Mouse (Mus musculus) megakaryocyte progenitor cell, adult 5-6 weeks (primary cell): ENCODE data around the gene Duoxa1. TPM values are rescaled to one million over a fixed set of nuclear protein-coding genes. Genes with fewer than 3 reads are reported as not detected.
"Not testable (repeated sequence)": the region's sequence is repeated elsewhere in the genome, so short reads cannot be mapped to it uniquely, and the experiment has no call there.

Experiments used
- ATAC-seq: replicated peaks from 2 replicates; pipeline ENCODE4 v1.8.0; 2016; ENCODE audit warnings: mild to moderate bottlenecking, moderate TSS enrichment, inconsistent platforms; ENCODE audit not compliant: poor library complexity
- total RNA-seq, 2 experiments: library from RNA; stranded (forward) in 1 of 2; stranded (reverse) in 1 of 2; fragments of 157-497, 149-512 nt in 1 of 2; fragments of 200-1000 nt in 1 of 2; gene quantifications; 2 replicates each; pipeline versions ENCODE4 v1.2.3 to v1.2.4; 2015 to 2017

Gene Duoxa1
- total RNA-seq, 2 experiments from 2014 or later: not detected

DNA sequence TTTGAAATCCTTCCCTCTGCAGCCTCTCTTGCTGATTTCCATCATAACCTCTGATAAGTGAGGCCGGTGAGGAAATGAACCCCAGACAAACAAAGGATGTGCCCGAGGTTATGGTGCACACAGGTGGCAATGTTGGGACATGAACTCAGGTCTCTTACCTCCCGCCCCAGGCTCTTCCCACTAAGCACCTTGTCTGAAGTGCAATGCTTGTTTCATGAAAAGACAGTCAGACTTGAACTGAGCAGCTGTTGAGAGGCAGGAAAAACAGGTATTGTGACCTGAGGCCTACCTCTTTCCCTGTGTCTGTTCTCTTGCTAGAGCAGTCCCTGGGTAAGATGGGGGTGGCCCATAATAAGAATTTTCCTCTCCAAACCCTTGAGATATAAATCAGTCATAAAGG lies 18.7 kb upstream of the Duoxa1 start:
- no peak for ATAC-seq

DNA sequence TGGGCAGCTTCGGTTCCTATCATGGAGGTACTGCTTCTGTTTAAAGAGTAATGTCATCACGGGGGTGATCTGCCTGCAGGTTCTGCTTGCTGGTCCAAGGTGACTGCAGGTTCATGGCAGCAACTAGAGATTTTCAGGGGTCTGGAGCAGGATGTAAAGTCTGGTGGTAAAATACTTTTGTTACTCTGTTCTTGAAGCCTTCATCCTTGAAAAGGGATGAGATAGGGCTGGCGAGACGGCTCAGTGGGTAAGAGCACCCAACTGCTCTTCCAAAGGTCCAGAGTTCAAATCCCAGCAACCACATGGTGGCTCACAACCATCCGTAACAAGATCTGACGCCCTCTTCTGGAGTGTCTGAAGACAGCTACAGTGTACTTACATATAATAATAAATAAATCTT lies 16.8 kb upstream of the Duoxa1 start:
- not testable (repeated sequence) for ATAC-seq

DNA sequence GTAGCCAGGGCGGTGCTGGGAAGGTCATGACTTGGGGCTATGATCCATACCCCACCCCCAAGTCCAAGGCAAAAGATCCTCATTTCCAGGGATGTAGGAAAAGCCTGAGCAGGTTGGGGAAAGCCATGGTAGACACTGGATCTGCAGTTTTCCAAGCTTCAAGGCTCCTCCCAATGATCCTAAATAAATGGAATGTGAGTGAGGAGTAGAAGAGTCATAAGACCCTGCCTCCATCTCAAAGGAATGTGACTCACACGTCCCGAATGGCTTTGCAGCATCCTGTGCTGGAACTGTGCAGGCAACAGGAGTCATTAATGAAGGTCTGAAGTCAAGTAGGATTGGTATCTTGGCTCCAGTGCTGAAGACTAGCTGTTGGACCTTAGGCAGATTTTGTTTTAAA lies 14.5 kb upstream of the Duoxa1 start:
- no peak for ATAC-seq

DNA sequence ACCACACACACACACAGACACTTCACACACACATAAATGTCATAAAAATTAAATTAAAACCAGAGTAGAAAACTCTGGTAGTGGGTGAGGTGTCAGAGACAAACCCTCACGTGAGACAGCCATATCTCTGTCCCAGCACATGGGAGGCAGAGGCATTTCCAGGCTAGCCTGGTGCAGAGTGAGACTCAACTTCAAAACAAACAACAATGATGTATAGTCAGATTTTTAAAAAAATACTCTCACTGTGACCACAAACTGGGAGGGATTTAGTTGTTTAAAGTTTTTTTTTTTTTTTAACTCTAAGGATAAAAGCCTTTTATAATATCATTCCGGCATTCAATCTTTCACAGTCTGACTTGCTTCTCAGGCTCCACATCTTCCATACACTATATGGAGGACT lies 11.8 kb upstream of the Duoxa1 start:
- no peak for ATAC-seq

DNA sequence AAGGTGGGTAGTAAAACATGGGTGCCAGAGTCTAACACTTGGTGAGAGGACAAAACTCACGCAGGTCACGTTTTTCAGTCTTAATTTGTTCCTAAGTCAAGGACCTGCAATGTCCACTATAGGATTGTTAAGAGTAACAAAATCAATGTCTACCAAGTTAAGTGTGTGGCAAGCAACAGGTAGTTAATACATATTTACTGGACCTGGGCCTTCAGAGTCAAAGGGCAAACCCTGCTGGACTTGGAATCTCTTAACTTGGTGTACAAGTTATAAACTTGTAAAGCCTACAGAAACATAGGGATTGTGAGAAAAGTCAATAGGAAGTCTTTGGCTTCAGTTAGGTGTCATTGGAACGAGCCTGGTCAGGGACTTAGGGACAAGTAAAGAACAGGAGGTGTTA lies 11.1 kb upstream of the Duoxa1 start:
- ATAC-seq: no peak

DNA sequence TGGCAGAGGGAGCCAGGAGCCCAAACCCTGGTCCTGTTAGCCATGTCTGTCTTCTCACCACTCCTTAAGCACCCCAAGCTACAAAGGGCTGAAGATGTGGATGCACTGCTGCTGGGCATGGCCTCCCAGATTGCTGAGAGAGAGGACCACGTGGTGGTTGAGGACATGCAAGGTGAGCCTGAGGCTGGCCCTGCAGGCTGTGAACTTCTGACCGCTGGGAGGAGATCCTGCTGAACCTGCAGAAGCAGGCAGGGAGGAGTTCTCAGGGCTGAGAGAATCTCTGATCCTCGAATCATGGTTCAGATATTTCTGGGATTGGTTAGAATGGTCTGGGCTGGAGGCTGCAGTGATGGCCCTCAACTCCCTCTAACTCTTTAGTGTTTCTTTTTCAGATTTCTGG lies 10.4 kb upstream of the Duoxa1 start:
- ATAC-seq: no peak

DNA sequence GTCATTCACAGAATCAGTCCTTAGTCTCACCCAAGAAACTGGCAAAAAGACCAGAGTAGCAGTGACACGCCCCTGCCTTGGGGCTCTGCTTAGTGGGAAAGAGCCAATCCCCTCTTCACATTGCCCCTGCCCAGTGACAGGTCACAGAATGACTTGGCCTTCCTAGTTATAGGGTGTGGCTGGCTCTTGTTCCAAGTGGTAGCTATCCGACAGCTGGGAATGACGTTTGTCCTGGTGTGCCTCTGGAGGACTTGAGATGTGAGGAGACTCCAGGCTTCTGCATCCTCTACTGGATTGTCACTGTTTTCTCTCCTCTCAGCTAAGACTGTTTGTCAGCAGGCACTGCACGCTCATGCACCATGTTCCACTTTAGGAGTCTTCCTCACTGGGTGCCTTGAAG lies 3.9 kb upstream of the Duoxa1 start:
- ATAC-seq: no peak

DNA sequence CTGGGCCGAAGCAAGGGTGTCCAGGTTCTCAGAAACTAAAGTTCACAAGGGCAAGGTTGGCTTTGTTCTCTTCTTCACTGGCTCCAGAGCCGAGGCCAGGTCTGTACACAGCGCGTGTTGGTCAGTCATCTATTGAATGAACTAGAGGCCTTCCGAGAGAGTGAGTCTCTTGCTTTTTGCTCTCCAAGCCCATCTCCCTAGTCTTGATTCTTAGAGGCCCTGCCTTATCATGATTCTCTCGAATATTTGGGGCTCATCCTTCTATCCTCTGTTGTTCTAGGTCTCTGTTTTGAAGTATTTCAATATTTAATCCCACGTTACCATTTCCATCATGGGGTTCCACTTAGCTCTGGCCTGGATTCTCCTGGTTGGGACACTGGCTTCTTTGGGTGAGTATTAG lies 1.8 kb upstream of the Duoxa1 start, which contains the start of gene Duox1:
Gene Duox1, plus strand, starts transcription at position 301 of the 400 bp plus-strand sequence.
- ATAC-seq: no peak

DNA sequence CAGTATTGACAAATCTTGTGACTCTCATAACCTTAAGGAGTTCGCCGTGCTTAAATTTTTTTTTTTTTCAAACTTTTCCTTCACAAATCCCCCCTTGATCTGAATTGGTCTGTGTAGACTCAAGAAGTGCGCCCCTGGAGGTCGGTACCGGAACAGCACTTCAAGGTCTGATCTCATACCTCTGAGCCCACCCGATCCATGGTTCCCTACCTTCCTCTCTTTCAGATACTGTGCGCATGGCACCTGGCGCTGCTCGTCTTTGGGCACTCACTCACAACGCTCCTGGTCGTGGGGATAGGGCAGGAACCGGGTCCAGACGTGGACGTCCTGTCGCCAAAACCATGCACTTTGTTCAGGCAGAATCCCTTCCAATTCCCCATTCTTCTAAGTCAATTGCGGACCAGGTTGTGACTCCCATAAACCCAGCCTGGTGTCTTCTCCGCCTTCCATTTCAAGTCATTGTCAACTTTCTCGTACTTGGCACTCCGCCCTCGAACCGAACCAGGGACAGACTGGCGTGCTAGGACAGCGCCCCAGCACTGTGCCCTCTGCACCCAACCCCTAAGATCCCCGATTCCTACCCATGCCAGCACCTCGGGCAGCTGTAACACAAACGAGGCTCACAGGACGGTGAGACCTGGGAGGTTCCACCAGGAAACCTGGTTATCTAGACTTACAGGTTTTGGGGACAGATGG lies 660 bp downstream of the Duoxa1 start:
- peak; percentile 91 for ATAC-seq

DNA sequence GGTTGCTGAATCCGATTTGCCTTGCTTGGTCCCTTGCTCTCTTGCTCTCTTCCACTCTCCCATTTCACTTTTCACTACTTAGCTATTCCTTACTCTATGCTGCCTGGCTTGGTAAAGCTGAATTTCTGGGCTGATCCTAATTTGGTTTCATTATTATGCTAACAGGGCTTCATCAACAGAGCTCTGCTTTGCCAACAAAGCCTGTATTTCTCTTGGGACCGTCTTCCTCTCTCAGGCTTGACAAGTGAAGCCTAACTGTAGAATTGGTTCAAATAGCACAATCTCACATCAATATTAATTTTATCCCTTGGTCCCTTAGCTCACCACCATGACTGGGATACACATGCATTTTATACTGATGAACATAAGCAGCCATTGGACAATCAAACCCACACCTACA lies 2.0 kb downstream of the Duoxa1 start:
- no peak for ATAC-seq

DNA sequence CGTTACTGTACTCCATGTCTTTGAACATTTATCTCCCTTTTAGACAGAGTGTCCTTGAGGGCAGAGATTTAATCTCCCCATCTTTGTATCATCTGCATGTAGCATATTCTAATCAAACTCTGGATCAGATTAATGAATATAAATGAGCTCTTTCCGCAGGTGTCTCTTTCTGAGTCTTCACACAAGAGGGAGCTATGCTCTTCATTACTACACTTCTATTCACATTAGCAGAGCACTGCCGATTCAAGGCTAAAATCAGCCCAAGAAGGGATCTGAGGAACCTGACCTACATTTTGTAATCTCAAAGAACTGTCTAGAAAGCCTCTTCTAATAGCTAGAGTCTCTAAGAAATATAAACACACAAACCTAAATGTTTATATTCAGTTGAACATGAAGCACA lies 3.9 kb downstream of the Duoxa1 start:
- ATAC-seq: no peak

DNA sequence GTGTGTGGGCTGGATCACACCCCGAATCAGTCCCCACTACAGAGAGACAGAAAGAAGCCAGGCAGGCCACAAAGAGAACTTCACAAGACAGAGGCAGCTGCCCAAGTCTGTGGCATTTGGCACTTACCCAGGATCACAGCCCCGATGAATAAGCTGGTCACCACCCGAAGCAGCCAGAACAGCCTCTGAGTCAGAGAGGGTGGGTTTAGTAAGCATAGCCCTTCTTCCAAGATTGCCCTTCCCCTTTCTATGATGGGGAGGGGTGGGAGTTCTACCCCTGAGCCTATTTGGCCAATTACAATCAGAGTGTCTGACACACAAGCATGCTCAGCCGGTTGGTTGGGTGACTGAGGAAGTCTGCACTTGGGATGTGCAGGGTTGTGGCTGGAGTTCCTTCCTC lies 7.3 kb downstream of the Duoxa1 start:
- peak; percentile 42 for ATAC-seq

DNA sequence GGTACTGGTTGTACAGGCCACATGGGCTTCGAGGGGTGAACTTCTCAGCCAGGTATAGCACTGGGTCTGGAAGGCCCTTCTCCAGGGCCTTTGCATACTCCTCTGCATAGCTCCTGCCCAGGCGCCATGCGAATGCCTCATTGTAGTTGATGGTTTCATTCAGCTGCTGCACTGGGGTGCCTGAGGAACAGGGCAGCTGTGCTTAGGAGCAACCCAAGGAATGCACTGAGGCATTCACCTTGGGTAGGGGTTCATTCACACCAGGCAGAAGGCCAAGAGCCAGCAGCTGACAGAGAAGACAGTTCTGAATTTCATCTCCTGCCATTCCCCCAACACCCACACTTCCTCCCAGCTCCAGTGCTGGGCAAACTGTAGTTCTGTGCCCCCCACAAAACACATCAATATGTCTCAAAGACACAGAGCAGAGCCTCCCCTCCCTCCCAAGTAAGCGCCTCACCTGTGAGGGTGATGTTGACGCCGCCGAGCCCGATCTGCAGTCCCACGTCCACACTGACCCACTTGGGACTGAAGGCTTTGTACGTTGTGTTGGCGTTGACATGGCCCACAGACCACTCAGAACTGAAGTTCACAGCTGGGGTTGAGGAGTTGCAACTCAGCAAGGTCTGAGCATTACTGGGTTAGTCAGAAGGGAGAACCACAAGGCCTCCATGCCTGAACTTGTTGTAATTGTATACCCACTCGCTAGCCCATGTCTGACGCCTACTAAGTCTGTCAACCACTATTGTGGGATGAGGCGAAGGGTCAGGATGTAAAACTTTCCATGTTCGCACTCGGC lies 8.2 kb downstream of the Duoxa1 start:
- ATAC-seq: no peak

DNA sequence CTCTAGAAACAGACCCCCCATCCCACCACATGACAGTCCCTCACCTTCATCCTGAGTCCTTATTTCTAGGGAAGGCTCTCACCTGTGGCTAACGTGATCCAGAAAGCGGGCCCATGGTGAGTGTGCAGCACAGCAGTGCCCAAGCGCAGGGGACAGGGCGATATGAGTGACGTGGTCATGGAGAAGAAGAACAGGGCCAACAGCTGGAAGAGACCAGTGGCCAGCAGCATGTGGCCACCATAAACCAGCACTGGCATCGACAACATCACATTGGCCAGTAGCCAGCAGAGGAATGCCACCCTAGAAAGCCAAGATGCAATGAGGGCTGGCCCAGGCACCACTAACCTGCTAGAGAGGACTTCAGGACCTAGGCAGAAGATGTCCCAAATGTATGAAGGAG lies 9.0 kb downstream of the Duoxa1 start:
- no peak for ATAC-seq

DNA sequence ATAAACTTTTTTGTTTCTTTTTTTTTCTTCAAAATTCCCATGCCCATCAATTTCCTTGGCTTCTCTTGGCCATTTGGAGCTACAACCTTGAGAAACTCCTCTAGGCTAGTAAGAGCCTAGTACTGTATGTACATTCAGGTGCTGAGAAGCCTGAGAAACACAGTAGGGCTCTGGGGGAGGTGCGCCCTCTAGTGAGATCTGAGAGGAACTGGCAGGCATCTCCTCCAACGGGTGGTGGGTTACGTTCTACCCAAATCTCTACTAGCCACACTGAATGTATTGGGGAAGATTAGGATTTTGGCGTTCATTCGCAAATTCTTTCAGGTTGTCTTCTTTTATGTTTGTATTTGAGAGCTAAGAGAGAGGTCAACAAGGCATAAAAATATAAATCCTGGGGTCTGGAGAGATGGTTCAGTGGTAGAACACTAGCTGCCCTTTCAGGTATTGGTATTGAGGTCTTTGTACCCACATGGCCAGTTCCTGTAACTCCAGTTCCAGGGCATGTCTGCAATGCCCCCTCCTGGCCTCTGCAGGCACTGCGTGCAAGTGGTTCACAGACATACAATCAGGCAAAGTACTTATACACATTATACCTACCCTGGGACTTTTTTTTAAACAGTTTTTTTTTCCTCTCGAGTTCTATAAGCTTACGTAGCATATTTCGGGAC lies 10.8 kb downstream of the Duoxa1 start:
- peak; percentile 75 for ATAC-seq

DNA sequence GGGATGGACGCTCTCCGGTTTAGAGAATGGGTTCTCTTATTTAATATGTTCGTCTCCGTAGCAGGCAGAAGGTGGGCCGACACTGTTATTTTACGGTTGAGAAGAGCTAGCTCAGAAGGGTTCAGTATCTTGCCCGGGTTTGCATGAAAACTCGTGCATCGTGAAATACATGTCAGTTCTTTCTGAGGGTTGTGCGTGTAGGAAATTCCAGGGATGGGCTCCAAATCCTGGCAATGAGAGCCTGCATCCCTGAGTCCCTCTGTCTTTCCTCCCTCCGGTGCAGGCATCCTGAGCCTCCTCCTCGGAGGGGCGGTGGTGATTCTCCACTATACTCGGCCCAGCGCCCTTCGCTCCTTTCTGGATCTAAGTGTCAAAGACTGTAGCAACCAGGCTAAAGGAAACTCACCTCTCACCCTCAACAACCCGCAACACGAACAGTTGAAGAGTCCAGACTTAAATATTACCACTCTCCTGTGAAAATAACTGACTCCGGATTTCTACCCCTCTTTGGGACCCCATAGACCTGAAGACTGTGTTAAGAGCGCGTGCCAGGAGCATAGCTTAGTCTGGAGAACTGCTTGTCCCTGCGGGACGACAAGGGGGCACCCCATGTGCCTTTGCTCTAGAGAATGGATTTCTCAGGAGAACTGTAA lies 11.5 kb downstream of the Duoxa1 start:
- no peak for ATAC-seq

DNA sequence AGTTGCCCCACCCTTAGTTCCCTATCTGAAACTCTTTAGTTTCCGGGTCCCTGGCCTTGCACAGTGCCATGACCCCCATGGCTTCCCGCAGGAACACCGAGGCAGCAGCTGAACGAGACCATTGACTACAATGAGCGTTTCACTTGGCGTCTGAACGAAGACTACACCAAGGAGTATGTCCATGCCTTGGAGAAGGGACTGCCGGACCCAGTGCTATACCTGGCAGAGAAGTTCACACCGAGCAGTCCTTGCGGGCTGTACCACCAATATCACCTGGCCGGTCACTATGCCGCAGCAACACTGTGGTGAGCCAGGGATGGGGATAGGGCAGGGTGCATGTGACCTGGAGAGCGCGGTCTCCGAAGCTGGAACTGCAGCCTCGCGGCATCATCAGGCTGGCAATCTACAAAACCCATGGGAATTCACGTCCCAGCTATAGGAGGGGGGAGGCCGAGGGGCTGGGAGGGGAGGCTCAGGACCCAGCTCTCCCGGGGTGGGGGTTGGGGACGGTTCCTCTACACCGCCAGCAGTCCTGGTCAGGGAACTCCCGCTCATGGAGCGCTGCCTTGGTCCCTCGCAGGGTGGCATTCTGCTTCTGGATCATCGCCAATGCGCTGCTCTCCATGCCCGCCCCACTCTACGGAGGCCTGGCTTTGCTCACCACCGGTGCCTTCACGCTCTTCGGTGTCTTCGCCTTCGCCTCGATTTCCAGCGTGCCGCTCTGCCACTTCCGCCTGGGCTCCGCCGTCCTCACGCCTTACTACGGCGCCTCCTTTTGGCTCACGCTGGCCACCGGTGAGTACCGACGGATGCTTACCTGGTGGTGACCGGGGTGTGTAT lies 12.2 kb downstream of the Duoxa1 start:
- peak; percentile 22; the same call in 1 of the 2 replicates for ATAC-seq

DNA sequence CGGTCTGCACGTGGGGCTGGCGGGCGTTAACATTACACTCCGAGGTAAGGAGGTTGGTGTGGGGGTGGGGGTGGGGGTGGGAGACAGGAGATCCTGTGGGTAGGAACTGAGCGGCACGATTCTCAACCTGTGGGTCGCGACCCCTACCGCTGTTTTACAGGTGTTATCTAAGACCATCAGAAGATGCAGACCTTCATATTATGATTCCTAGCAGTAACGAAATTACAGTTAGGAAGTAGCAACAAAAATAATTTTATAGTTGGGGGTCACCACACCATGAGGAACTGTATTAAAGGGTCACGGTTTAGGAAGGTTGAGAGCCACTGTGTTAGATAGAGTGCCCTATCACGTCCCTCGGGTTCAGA lies 12.9 kb downstream of the Duoxa1 start:
- ATAC-seq: no peak

DNA sequence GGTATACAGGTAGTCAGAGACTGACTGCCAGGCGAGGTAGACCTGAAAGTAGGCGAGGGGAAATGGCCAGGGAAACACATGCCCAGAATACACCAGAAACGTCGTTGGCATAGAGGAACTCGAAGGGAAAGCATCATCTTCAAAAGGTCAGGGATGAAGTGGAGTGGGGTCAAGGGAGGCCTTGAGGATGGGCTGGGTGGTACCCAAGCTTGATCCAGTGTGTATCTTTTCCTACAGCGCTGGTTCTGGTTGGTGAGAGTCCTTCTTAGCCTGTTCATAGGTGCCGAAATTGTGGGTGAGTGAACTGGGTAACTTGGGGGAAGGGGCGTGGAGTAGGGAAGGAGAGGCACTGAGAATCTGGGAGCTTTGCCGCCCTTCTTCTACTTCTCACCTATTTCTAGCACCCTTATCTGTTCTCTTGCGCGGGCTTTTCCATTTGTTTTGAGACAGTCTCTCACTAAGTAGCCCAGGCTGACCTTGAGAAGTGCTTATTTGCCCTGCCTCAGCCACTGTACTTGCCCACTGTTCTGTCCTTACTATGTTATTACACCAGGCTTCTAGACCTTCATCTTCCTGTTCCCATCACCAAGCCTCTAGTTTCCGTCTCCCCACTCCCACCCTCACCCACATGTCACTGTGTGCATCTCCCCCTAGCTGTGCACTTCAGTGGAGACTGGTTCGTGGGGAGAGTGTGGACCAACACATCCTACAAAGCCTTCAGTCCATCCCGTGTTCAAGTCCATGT lies 13.4 kb downstream of the Duoxa1 start:
- ATAC-seq: no peak
